In genomic region chr12:72303624-72304346, GRCm38 (mm10) we compare ENCODE assay signal across 14 mouse cellular contexts.
DNase-seq lines count a peak whose midpoint lies in the region; ATAC-seq and TF ChIP-seq lines count a peak whose summit lies in the region.
"Had no signal": no experiment of that assay in that cellular context is flagged by ENCODE, and none has a peak within 500 bp of the region (broad histone marks: within the 10 kb centered on the region; RNA-seq: fewer than 3 reads in every experiment).

No protein-coding gene starts in this region.

- no peak for ATAC-seq in intestine, embryonic 15.5 days
- ATAC-seq in intestine, embryonic 16.5 days, result no peak
- ATAC-seq in embryonic facial prominence, embryonic 13.5 days (ENCODE audit: insufficient number of reproducible peaks, insufficient read depth, low FRiP score, low TSS enrichment, low read depth), result no peak
- peak; percentile 7; the same call in 1 of the 2 replicates for ATAC-seq in hindbrain, postnatal 0 days
- ATAC-seq: liver, embryonic 12.5 days had no signal

- 70% methylated on average over 36 of the region's 37 CpGs for WGBS in intestine, embryonic 15.5 days
- WGBS in intestine, embryonic 16.5 days, result 69% methylated on average over 37 of the region's 37 CpGs
- 62% methylated on average over 37 of the region's 37 CpGs for WGBS in embryonic facial prominence, embryonic 13.5 days
- WGBS in hindbrain, postnatal 0 days, result 75% methylated on average over 37 of the region's 37 CpGs

- H3K9ac ChIP-seq in intestine, embryonic 15.5 days, result no peak overlapping the region
- no peak overlapping the region for H3K9ac ChIP-seq in intestine, embryonic 16.5 days (ENCODE audit: low read depth, low read length)
- peak overlapping the region; percentile 48 for H3K9ac ChIP-seq in ES-E14 (ENCODE audit: insufficient read depth, low read depth, low read length, poor library complexity, severe bottlenecking)
- H3K9ac ChIP-seq in embryonic facial prominence, embryonic 13.5 days, result no peak overlapping the region
- H3K9ac ChIP-seq in hindbrain, postnatal 0 days (replicated peaks; ENCODE audit: low read length), result no peak overlapping the region
- H3K9ac ChIP-seq: heart, embryonic 15.5 days; liver, embryonic 12.5 days had no signal

- H3K27me3 ChIP-seq in intestine, embryonic 15.5 days (replicated peaks), result no peaks in the 10 kb centered on the region
- H3K27me3 ChIP-seq in intestine, embryonic 16.5 days (replicated peaks; ENCODE audit: control insufficient read depth, insufficient read depth, low read length), result no peaks in the 10 kb centered on the region
- no peaks in the 10 kb centered on the region for H3K27me3 ChIP-seq in embryonic facial prominence, embryonic 13.5 days
- no peaks in the 10 kb centered on the region for H3K27me3 ChIP-seq in hindbrain, postnatal 0 days (ENCODE audit: insufficient read depth, low read length)
- H3K27me3 ChIP-seq: heart, embryonic 15.5 days had no signal

- in situ Hi-C loops in ES-E14 (cut with MboI; ENCODE audit: low sequenced_read_pairs in 2 of 2, unreplicated experiment in 2 of 2), result no loop called here

- no peaks in the 10 kb centered on the region for H3K36me3 ChIP-seq in intestine, embryonic 15.5 days
- no peaks in the 10 kb centered on the region for H3K36me3 ChIP-seq in intestine, embryonic 16.5 days (ENCODE audit: control insufficient read depth, insufficient read depth, low read length)
- H3K36me3 ChIP-seq in ES-E14 (ENCODE audit: control insufficient read depth, insufficient read depth, low read length, poor library complexity, severe bottlenecking), result no peaks in the 10 kb centered on the region
- no peaks in the 10 kb centered on the region for H3K36me3 ChIP-seq in embryonic facial prominence, embryonic 13.5 days
- peaks cover 6% of the 10 kb centered on the region; the same call in 1 of the 2 replicates for H3K36me3 ChIP-seq in hindbrain, postnatal 0 days (ENCODE audit: insufficient read depth, low read length)
- H3K36me3 ChIP-seq: heart, embryonic 15.5 days; liver, embryonic 12.5 days had no signal

- H3K27ac ChIP-seq in intestine, embryonic 15.5 days, result no peak overlapping the region
- no peak overlapping the region for H3K27ac ChIP-seq in intestine, embryonic 16.5 days (ENCODE audit: low read length)
- H3K27ac ChIP-seq in ES-E14 (ENCODE audit: insufficient read depth, low read depth, low read length, poor library complexity, severe bottlenecking), result no peak overlapping the region
- no peak overlapping the region for H3K27ac ChIP-seq in embryonic facial prominence, embryonic 13.5 days
- H3K27ac ChIP-seq in hindbrain, postnatal 0 days, result no peak overlapping the region
- H3K27ac ChIP-seq: heart, embryonic 15.5 days; liver, embryonic 12.5 days had no signal

- 0 out of 2 replicates have a peak, but pooled peaks cover 2% of the 10 kb centered on the region for H3K4me1 ChIP-seq in intestine, embryonic 15.5 days (replicated peaks)
- no peaks in the 10 kb centered on the region for H3K4me1 ChIP-seq in intestine, embryonic 16.5 days (ENCODE audit: control insufficient read depth, insufficient read depth, low read length)
- H3K4me1 ChIP-seq in ES-E14 (ENCODE audit: control insufficient read depth in 2 of 2, insufficient read depth in 2 of 2, low read length in 2 of 2, poor library complexity in 1 of 2), result no peaks in the 10 kb centered on the region; a peak in 1 of 4 replicates
- no peaks in the 10 kb centered on the region for H3K4me1 ChIP-seq in embryonic facial prominence, embryonic 13.5 days
- peaks cover 19% of the 10 kb centered on the region for H3K4me1 ChIP-seq in hindbrain, postnatal 0 days (ENCODE audit: insufficient read depth, low read length)
- H3K4me1 ChIP-seq: heart, embryonic 15.5 days; liver, embryonic 12.5 days had no signal

- no peak overlapping the region for H3K4me3 ChIP-seq in intestine, embryonic 15.5 days (replicated peaks)
- H3K4me3 ChIP-seq in intestine, embryonic 16.5 days (ENCODE audit: low read length), result no peak overlapping the region
- peak overlapping the region; percentile 37 to 62 for H3K4me3 ChIP-seq in ES-E14 (ENCODE audit: insufficient read depth in 1 of 2, low read depth in 1 of 2, low read length in 2 of 2, poor library complexity in 1 of 2, severe bottlenecking in 1 of 2)
- no peak overlapping the region for H3K4me3 ChIP-seq in embryonic facial prominence, embryonic 13.5 days
- no peak overlapping the region for H3K4me3 ChIP-seq in hindbrain, postnatal 0 days (ENCODE audit: low read length)
- H3K4me3 ChIP-seq: erythroblast, embryonic 14.5 days; heart, embryonic 15.5 days; liver, embryonic 12.5 days had no signal

- DNase-seq in ES-E14 (ENCODE audit: low read depth, low spot score), result no peak
- DNase-seq in hindbrain, postnatal 0 days (ENCODE audit: low spot score), result no peak
- no peak for DNase-seq in right cerebral cortex, adult 2 months (ENCODE audit: low spot score in 2 of 2)
- no peak for DNase-seq in adrenal gland, postnatal 4 days (ENCODE audit: low spot score in 2 of 2)
- DNase-seq: adrenal gland, adult 8-10 months; lung, postnatal 10 days; right cerebral cortex, postnatal 4 days; thymus, postnatal 25 days had no signal

- H3K9me3 ChIP-seq in intestine, embryonic 15.5 days, result no peaks in the 10 kb centered on the region
- H3K9me3 ChIP-seq in intestine, embryonic 16.5 days (ENCODE audit: control insufficient read depth, low read length), result no peaks in the 10 kb centered on the region
- H3K9me3 ChIP-seq in ES-E14 (ENCODE audit: control insufficient read depth, insufficient read depth, low read depth, low read length), result no peaks in the 10 kb centered on the region
- no peaks in the 10 kb centered on the region for H3K9me3 ChIP-seq in embryonic facial prominence, embryonic 13.5 days
- H3K9me3 ChIP-seq in hindbrain, postnatal 0 days (ENCODE audit: low read length), result no peaks in the 10 kb centered on the region
- H3K9me3 ChIP-seq: heart, embryonic 15.5 days; liver, embryonic 12.5 days had no signal

- 0 out of 2 replicates have a peak overlapping the region, but pooled peaks have one; percentile 7 for H3K4me2 ChIP-seq in intestine, embryonic 15.5 days (replicated peaks)
- no peak overlapping the region for H3K4me2 ChIP-seq in intestine, embryonic 16.5 days (ENCODE audit: low read depth, low read length)
- H3K4me2 ChIP-seq in embryonic facial prominence, embryonic 13.5 days, result peak overlapping the region; percentile 20; the same call in 1 of the 2 replicates
- H3K4me2 ChIP-seq in hindbrain, postnatal 0 days (ENCODE audit: low read depth, low read length), result no peak overlapping the region
- H3K4me2 ChIP-seq: heart, embryonic 15.5 days; liver, embryonic 12.5 days had no signal

- TF ChIP-seq CTCF in hindbrain, postnatal 0 days (IDR thresholded peaks at IDR 0.05; ENCODE audit: low read depth), result no peak

TF ChIP-seq in ES-E14, 5 proteins besides CTCF, POLR2A, EP300 and RAD21:
- TF ChIP-seq CHD2 (IDR thresholded peaks at IDR 0.05; ENCODE audit: low read depth, low read length) (no peak), HCFC1 (IDR thresholded peaks at IDR 0.05; ENCODE audit: borderline replicate concordance, insufficient read depth, low read length) (no peak), MAFK (IDR thresholded peaks at IDR 0.05; ENCODE audit: insufficient read depth, low read depth, low read length) (no peak), ZNF384 (IDR thresholded peaks at IDR 0.05; ENCODE audit: low read depth, low read length) (no peak), ZC3H11A (IDR thresholded peaks at IDR 0.05; ENCODE audit: borderline replicate concordance, low read depth, low read length) (no peak)
TF ChIP-seq in ES-E14: peak in this region for 0.

Comparison
In these comparisons a context has a peak if more than half of its experiments do, and no peak if none do; other contexts are left out.
1. H3K4me2 ChIP-seq: peak in intestine, embryonic 15.5 days (single experiment) and embryonic facial prominence, embryonic 13.5 days (single experiment); none in intestine, embryonic 16.5 days (single experiment) and hindbrain, postnatal 0 days (single experiment).
2. H3K4me3 ChIP-seq: peak in ES-E14 (2 of 2); none in intestine, embryonic 15.5 days (single experiment), intestine, embryonic 16.5 days (single experiment), embryonic facial prominence, embryonic 13.5 days (single experiment) and hindbrain, postnatal 0 days (single experiment).